Mouse (Mus musculus) layer of hippocampus, postnatal 36 days (tissue): ENCODE results near the gene Slc23a2. TPM values are rescaled to one million over a fixed set of nuclear protein-coding genes. Genes with fewer than 3 reads are reported as not detected.

Source experiments
- DNase-seq, 2 experiments: peaks; one replicate each; pipeline ENCODE4 v3.0.0; 2022
- total RNA-seq, 2 experiments: library from RNA; stranded (reverse); gene quantifications; 2 replicates each; pipeline ENCODE4 v1.2.3; 2021

Gene Slc23a2
- total RNA-seq, 2 experiments from 2014 or later, result 94.4 to 98.1 TPM

- DNase-seq, result no peak
These were observed 48.3 kb downstream of the Slc23a2 start for GRCm38 (mm10) chr2:132096582-132096981.

DNA sequence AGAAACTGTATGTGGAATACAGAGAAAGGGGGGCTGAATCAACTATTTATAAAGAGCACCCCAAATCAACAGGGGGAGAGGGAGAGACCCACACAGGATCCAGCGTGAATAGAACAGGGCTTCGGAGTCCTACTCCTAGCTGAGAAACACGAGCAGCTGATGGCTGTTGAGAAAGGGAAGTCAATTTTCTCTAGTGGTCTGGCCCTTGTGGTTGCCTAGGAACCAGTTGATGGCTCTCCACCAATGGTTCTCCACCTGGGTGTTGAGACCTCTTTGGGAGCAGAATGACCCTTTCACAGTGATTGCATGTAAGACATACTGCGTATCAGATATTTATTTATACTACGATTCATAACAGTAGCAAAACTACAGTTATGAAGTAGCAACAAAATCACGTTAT lies 49.1 kb downstream of the Slc23a2 start:
- DNase-seq, result no peak

DNA sequence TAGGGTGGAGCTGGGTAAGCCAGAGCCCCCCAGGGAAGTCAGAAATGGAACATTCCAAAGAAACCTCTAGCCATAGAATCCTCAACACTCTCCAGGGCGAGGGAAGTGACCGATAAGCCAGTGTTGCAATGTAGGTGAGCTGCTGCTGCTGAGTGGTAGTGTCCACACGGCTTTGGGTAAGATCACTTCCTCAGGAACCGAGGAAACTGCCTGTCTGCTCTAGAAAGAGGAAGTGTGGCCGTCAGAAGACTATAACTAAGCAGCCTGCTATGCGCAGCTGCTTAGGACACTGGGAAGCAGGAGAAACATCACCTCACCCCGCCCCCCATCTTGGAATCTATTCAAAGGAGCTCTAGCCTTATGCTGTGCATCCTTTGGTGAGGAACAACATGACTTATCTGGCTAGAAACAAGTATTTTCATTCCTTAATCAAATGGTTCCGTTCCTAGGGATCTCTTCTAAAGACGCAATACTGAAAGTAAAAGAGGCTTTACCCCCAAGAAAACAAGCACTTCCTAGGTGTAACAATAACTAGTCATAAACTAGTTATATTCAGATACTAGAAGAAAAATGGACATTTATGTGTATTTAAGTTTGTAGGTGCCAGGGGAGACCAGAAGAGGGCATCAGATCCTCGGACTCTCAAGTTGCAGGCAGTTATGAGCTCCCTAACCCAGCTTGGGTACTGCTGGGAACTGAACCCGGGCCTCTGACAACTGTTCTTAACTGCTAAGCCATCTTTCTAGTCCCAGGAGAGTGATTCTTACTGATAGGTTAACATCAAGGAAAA lies 50.3 kb downstream of the Slc23a2 start:
- no peak for DNase-seq

- no peak for DNase-seq
These were observed 51.2 kb downstream of the Slc23a2 start for GRCm38 (mm10) chr2:132093739-132094138.

GRCm38 (mm10) chr2:132093298-132093697 lies 51.6 kb downstream of the Slc23a2 start:
- DNase-seq, result no peak

GRCm38 (mm10) chr2:132092722-132093121 lies 52.2 kb downstream of the Slc23a2 start:
- no peak for DNase-seq

GRCm38 (mm10) chr2:132091749-132092148 lies 53.2 kb downstream of the Slc23a2 start:
- no peak for DNase-seq

- DNase-seq, result no peak
These were observed 60.1 kb downstream of the Slc23a2 start for GRCm38 (mm10) chr2:132084813-132085212.

GRCm38 (mm10) chr2:132084396-132084795 lies 60.5 kb downstream of the Slc23a2 start:
- no peak for DNase-seq

DNA sequence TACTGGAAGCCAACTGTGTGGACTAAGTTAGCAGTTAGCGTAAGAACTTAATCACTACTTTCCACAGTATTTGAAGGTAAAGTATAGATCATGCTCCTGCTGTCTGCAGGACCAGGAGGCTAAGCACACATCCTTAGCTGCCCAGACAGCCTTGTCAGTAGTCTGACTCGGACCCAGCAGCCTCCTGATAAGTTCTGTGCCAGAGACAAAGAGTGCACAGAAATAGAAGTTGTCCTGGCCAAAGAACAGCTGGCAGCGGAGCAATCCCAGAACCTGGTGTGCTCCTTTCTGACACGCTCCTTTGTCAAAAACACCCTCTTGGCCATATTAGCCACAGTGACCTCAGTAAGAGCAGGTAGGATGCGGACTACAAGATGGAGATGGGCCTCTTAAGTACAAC lies 65.8 kb downstream of the Slc23a2 start:
- no peak for DNase-seq

DNA sequence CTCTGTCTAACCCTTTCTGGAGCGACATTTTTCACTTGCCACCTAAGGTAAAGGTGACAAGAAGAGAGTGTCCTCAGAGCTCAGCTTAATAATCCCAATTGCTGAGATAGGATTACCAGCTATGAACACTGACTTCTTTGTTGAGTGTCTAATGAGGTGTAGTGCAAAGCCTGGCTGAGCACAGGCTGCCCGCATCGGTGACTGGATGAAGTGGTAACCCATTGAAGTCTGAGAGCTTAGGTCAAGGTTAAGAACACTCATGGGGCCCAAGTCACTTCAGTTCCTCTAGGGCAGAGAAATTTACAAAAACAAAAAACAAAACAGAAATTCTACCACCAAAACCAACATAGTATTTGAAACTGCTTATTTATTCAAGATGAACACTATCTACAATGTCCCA lies 71.9 kb downstream of the Slc23a2 start:
- DNase-seq, result no peak

DNA sequence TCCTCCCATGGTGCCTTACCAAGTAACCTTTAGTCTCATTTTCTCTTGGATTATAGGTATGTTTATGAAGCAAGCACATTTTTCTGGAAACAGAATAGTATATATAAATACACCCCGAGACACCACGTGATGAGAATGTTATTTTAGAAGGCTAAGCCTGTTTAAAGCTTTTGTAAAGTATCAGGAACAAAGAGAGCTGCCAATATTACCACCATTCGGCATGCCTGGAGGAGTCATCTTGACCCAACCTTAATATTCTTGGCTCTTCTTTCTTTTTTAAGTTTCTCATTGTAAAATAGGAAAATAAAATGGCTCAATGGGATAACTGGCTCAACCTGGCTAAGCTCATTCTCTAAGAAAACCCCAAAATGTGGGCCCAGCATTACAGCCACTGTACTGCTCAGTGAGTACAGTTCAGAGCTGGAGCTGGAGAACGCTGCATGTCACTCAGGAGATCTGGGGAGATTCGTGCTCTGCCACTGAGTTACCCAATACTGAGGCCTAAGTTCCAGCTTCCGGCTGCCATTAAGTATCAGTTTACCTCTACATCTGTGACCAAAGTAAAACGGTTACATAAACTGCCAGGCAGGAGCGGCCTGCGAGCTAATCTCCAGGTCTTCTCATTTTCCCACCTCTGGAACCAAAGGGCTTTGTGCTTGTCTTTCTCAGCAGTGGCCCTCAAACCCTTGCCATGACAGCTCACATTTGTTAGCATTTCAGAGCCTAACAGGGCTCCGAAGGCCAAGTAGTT lies 74.7 kb downstream of the Slc23a2 start:
- no peak for DNase-seq

DNA sequence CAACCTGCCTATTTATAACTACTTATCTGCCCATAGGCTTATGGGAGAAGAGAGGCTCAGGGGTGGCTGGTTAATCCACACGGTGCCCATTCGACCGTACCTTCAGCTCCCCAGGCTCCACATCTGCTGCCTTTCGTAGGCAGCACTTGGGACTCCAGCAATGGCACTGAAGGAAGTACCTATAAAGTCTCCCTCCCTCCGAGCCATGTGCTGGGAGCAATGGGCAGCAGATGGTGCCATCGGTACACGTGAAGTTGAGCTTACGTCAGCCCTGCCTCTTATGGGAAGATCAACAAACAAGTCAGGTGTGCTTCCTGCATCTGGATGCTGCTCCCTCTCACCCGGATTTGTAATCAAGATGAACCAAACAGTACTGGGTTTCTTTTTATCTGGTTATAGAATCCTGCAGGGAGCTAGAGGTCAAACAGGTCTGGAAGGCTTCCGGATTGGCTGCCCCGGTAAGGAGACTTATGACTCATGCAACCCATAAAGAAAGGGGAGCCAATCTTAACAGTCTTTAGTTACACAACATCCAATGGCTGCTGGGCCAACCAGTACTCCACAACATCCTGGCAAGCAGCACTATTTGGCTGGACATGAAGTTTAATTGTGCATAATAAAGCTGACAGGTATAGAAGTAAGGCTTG lies 80.6 kb downstream of the Slc23a2 start:
- no peak for DNase-seq

GRCm38 (mm10) chr2:132063776-132064175 lies 81.1 kb downstream of the Slc23a2 start:
- no peak for DNase-seq

- no peak for DNase-seq
These were observed 83.0 kb downstream of the Slc23a2 start for GRCm38 (mm10) chr2:132061884-132062283.

GRCm38 (mm10) chr2:132059919-132060318 lies 85.0 kb downstream of the Slc23a2 start:
- peak in 1 of 2 experiments; percentile 19 for DNase-seq

DNA sequence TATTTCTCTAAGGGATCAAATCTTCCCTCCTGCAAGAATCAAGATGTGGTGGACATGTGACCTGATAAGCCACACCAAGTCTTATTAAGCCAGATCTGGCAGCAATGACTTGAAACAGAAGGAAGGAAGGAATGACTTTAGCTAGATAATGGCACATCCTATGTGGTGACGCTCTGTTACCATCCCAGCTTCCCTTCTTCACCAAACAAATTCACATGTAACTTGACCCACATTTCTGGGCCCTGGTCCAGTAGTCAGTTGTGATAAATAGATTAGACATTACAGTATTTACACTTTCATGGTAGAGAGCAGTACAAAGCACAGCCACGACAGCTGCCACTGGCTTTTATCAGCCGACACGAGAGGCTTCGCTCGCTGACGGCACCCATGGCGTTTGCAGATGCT lies 89.6 kb downstream of the Slc23a2 start:
- no peak for DNase-seq

- DNase-seq, result no peak
These were observed 91.1 kb downstream of the Slc23a2 start for GRCm38 (mm10) chr2:132053824-132054223.

GRCm38 (mm10) chr2:132051798-132052197 lies 93.1 kb downstream of the Slc23a2 start:
- DNase-seq, result no peak

GRCm38 (mm10) chr2:132049921-132050320 lies 95.0 kb downstream of the Slc23a2 start:
- no peak for DNase-seq

DNA sequence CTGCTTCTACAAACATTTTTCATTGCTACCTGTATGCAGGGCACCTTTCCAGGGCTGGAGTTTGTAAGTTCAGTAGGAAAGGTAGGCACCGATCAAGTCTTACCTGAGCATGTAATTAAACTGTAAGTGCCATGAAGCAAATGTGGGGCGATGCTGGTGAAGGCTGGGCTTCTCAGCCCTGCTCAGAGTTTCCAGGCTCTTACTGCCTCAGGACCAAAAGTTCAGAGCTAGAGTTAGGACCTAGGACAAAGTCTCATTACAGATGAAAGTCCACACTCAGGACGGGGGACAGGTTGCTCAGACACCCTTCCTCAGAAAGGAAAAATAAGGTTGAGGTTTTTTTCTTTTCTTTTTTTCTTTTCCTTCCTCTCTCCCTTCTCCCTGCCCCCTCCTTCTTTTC lies 95.4 kb downstream of the Slc23a2 start:
- no peak for DNase-seq

DNA sequence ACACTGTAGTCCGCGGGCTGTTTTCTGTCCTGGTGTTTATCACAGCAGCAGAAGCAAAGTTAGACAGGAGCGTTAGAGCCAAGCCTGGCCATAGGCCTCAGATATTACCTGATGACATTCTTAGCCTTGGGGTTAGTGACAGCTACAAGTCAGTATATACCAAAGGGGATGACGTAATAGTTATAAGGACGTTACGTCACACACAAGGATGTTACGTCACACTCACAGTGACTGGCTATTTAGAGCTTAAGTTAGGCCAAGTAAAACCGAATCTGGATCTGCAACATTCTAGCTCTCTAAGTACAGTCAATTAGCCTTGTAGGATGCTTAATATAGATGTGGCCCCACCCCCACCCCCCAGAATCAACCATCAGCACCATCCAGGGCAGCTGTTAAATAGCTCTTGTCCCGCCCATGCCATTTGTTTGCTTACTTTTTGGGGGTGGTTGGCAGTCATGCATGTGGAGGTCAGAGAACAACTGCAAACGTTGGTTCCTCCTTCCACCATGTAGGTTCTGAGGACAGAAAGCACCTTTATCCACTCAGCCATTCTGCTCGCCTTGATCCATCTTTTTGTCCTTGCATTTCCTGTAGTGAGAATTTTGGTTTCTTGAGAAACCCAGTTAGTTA lies 96.7 kb downstream of the Slc23a2 start:
- no peak for DNase-seq

GRCm38 (mm10) chr2:132047364-132047763 lies 97.5 kb downstream of the Slc23a2 start:
- no peak for DNase-seq
